Mouse (Mus musculus) forebrain, embryonic 16.5 days (tissue): ENCODE data around the gene Rnf224. TPM values are rescaled to one million over a fixed set of nuclear protein-coding genes. Genes with fewer than 3 reads are reported as not detected.

Experiments used
- ATAC-seq: fragments of 200-750 bp; cut with Nextera tagmentation; 2 replicates; pipeline ENCODE4 v1.8.0; 2017; ENCODE audit warnings: mild to moderate bottlenecking, moderate library complexity
- H3K27ac ChIP-seq: fragments of 300-500 bp; sonication (generic); 2 replicates; pipeline ENCODE4 v1.5.1; 2014; ENCODE audit warnings: low read length, control low read depth
- H3K27me3 ChIP-seq: fragments of 300-500 bp; sonication (generic); replicated peaks from 2 replicates; pipeline ENCODE4 v1.6.1; 2014; ENCODE audit warnings: low read length; ENCODE audit not compliant: control insufficient read depth, insufficient read depth
- H3K36me3 ChIP-seq: fragments of 300-500 bp; sonication (generic); 2 replicates; pipeline ENCODE4 v1.6.1; 2014; ENCODE audit not compliant: control insufficient read depth, insufficient read depth
- H3K4me1 ChIP-seq: fragments of 300-500 bp; sonication (generic); replicated peaks from 2 replicates; pipeline ENCODE4 v1.6.1; 2014; ENCODE audit warnings: low read length; ENCODE audit not compliant: control insufficient read depth, insufficient read depth
- H3K4me2 ChIP-seq: fragments of 300-500 bp; sonication (generic); 2 replicates; pipeline ENCODE4 v1.6.1; 2014; ENCODE audit warnings: mild to moderate bottlenecking, low read length, control low read depth
- H3K4me3 ChIP-seq: fragments of 300-500 bp; sonication (generic); replicated peaks from 2 replicates; pipeline ENCODE4 v1.5.1; 2014; ENCODE audit warnings: mild to moderate bottlenecking, low read length, control low read depth
- H3K9ac ChIP-seq: fragments of 300-500 bp; sonication (generic); replicated peaks from 2 replicates; pipeline ENCODE4 v1.6.1; 2014; ENCODE audit warnings: low read depth, low read length, control low read depth
- H3K9me3 ChIP-seq: fragments of 300-500 bp; sonication (generic); 2 replicates; pipeline ENCODE4 v1.6.1; 2016; ENCODE audit warnings: low read length; ENCODE audit not compliant: control insufficient read depth
- WGBS: fragments of 180-500 bp; shearing (Covaris S2); extraction: QIAGEN DNeasy Blood & Tissue Kit; methylation state at CpG from one replicate; pipeline ENCODE4 v1.1.7; 2014; 5-methylcytosine and 5-hydroxymethylcytosine counted together
- polyA plus RNA-seq: library from polyadenylated mRNA; unstranded; fragments of >200 nt; fragmentation: Nextera tagmentation; extraction: Ambion mirVana; gene quantifications from 2 replicates; pipeline ENCODE4 v1.2.1, GENCODE M21; 2015

Rnf224 gene
- polyA plus RNA-seq, 1 experiment from 2014 or later, result not detected

GRCm38 (mm10) chr2:25266720-25267119 is 30.1 kb upstream of the Rnf224 start:
- ATAC-seq, result no peak
- Histone ChIP-seq H3K9ac (0 out of 2 replicates have a peak overlapping the region, but pooled peaks have one; percentile 38), H3K27me3 (no peaks in the 10 kb centered on the region; the same call in 1 of the 2 replicates), H3K4me3 (no peak overlapping the region), H3K36me3 (no peaks in the 10 kb centered on the region), H3K4me2 (peak overlapping the region; percentile 24), H3K9me3 (no peaks in the 10 kb centered on the region), H3K4me1 (peaks cover 63% of the 10 kb centered on the region), H3K27ac (no peak overlapping the region; the same call in 1 of the 2 replicates)
- WGBS, result 30% methylated on average over 2 of the region's 2 CpGs

- H3K9ac ChIP-seq, result peak overlapping the region; percentile 38
- peak overlapping the region; percentile 24 for H3K4me2 ChIP-seq
- H3K9me3 ChIP-seq, result no peaks in the 10 kb centered on the region
- ATAC-seq, result no peak
- H3K4me1 ChIP-seq, result peaks cover 56% of the 10 kb centered on the region
- no peaks in the 10 kb centered on the region; the same call in 1 of the 2 replicates for H3K27me3 ChIP-seq
- H3K36me3 ChIP-seq, result no peaks in the 10 kb centered on the region
- WGBS, result 65% methylated on average over 6 of the region's 6 CpGs
- H3K27ac ChIP-seq, result no peak overlapping the region
- H3K4me3 ChIP-seq, result no peak overlapping the region
Measured at GRCm38 (mm10) chr2:25265897-25266656, 29.5 kb upstream of the Rnf224 start.

GRCm38 (mm10) chr2:25264851-25265250 is 28.3 kb upstream of the Rnf224 start:
- no peak for ATAC-seq
- Histone ChIP-seq H3K4me3 (no peak overlapping the region), H3K4me2 (peak overlapping the region; percentile 12), H3K9ac (0 out of 2 replicates have a peak overlapping the region, but pooled peaks have one; percentile 0), H3K27me3 (no peaks in the 10 kb centered on the region; the same call in 1 of the 2 replicates), H3K27ac (no peak overlapping the region), H3K36me3 (no peaks in the 10 kb centered on the region), H3K4me1 (peaks cover 50% of the 10 kb centered on the region), H3K9me3 (no peaks in the 10 kb centered on the region)
- 80% methylated on average over 3 of the region's 3 CpGs for WGBS

DNA sequence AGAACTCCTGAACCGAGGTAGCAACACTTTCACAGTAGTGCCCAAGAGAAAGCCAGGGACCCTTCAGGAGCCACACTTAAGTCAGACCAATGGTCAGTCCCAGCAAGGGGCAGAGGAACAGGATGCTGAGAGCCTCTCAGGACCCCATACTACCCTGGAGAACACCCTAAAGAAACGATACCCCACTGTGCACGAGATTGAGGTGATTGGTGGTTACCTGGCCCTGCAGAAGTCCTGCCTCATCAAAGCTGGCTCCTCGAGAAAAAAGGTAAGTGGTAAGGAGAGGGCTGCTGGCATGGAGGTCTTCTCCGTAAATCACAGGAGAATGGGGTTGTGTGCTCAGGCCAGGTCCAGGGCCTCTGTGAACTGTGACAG is 27.7 kb upstream of the Rnf224 start:
- no peak overlapping the region for H3K9ac ChIP-seq
- ATAC-seq, result no peak
- WGBS, result 77% methylated on average over 5 of the region's 5 CpGs
- H3K4me3 ChIP-seq, result 0 out of 2 replicates have a peak overlapping the region, but pooled peaks have one; percentile 1
- peaks cover 50% of the 10 kb centered on the region for H3K4me1 ChIP-seq
- H3K9me3 ChIP-seq, result no peaks in the 10 kb centered on the region
- no peak overlapping the region for H3K27ac ChIP-seq
- H3K27me3 ChIP-seq, result no peaks in the 10 kb centered on the region; the same call in 1 of the 2 replicates
- H3K36me3 ChIP-seq, result no peaks in the 10 kb centered on the region
- H3K4me2 ChIP-seq, result peak overlapping the region; percentile 99

DNA sequence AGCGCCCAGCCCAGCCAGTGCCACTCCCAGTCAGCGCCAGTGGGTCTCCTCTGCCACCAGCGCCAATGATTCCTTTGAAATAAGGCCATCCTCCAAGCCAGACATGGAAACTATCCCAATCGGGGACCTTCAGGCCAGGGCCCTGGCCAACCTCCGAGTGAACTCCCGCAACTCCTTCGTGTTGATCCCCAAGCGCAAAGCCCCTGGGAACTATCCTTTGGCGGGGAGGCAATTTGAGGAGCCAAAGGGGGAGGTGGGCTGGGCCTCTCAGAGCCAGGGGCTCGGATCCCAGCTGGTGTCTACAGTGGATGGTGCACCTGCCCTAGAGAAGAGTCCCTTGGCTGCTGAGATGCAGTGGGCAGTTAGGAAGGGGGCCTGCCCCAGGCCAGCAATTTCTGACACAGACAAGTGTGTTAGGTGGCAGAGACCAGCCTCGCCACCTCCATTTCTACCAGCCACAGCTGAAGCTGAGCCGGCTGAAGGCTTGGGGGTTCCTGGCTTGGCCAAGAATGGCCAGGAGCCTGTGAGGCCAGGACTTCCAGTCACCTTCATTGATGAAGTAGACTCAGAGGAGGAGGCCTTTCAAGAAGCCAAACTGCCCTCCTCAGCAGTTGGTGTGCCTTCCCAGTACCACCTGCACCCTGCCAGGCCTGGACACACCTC is 27.2 kb upstream of the Rnf224 start:
- Histone ChIP-seq H3K27ac (no peak overlapping the region), H3K4me3 (peak overlapping the region; percentile 67), H3K27me3 (no peaks in the 10 kb centered on the region; the same call in 1 of the 2 replicates), H3K36me3 (no peaks in the 10 kb centered on the region), H3K9me3 (no peaks in the 10 kb centered on the region), H3K9ac (peak overlapping the region; percentile 74), H3K4me1 (peaks cover 50% of the 10 kb centered on the region), H3K4me2 (peak overlapping the region; percentile 99)
- ATAC-seq, result no peak
- WGBS, result 18% methylated on average over 12 of the region's 12 CpGs

DNA sequence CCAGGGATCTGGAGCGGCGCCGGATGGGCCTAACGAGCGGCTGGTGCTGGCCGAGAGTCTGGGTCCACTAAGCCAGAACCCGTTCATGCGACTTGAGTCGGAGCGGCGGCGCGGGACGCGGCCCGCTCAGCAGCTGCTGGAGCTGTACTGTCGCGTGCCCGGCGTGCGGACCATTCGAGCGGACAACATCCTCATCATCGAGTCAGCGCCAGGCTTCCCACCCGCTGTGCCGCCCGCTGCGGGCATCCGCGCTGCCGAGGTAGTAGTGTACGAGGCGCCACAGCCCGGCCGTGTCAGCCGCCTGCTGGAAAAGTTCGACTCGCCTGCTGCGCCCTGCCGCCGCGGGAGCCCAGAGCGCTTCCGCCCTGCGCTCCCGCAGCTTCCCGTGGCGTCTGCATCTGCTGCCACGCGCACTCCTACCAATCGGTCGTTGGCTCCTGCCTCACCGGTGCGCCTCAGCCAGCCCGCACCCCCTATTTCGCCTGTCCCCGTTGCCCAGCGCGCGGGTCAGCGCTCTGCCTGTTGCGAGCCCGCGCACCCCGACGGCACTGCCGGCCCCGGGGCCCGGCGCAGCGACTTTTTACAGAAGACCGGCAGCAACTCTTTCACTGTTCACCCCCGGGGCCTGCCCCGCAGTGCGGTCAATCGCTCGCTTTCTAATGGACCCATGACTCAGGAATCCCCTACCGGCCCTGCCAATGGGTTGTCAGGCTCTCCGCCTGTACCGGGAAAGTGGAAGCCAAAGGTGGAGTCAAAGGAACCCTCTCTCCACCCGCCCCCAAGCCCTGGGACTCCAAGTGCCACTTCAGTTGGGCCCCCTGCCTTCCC is 26.4 kb upstream of the Rnf224 start:
- peak overlapping the region; percentile 48 for H3K27ac ChIP-seq
- ATAC-seq, result peak; percentile 32
- H3K4me3 ChIP-seq, result peak overlapping the region; percentile 67
- peak overlapping the region; percentile 99 for H3K4me2 ChIP-seq
- no peaks in the 10 kb centered on the region for H3K36me3 ChIP-seq
- peaks cover 50% of the 10 kb centered on the region for H3K4me1 ChIP-seq
- under 1% methylated on average over 79 of the region's 82 CpGs for WGBS
- no peaks in the 10 kb centered on the region; the same call in 1 of the 2 replicates for H3K27me3 ChIP-seq
- peak overlapping the region; percentile 74 for H3K9ac ChIP-seq
- H3K9me3 ChIP-seq, result no peaks in the 10 kb centered on the region

DNA sequence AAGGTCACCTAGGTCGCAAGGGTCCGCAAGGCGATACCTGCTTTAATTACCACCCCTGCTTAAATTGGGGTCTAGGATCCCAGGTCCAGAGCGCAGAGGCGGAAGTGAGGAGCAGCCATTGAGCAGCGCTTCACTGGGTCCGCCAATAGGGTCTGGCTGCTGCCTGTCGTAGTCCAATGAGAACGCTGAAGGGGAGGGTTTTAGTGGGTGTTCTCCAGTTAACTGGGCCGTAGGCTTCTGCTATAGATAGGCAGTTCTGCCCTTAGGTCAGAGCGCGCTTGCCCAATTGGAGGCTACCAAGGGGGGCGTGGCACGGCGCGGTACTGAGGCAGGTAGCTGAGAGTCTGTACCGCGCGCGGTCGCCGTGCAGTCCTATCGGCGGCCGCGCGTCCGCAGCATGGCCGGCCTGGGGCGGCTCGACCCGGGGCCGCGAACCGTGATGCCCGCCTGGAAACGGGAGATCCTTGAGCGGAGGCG is 25.7 kb upstream of the Rnf224 start, which contains the start of gene Tprn:
Gene Tprn (plus strand): TSS at position 328 of the 477 bp plus-strand sequence.
- Histone ChIP-seq H3K4me3 (peak within 1 kb of the TSS; percentile 67), H3K36me3 (no peaks in the 10 kb centered on the region), H3K9ac (peak within 1 kb of the TSS; percentile 74), H3K27me3 (no peaks in the 10 kb centered on the region; the same call in 1 of the 2 replicates), H3K27ac (peak within 1 kb of the TSS; percentile 70), H3K4me1 (peaks cover 47% of the 10 kb centered on the region), H3K9me3 (no peaks in the 10 kb centered on the region), H3K4me2 (peak within 1 kb of the TSS; percentile 99)
- WGBS, result under 1% methylated on average over 39 of the region's 39 CpGs
- peak; percentile 99 for ATAC-seq

- ATAC-seq, result 0 out of 2 replicates have a peak, but pooled peaks have one; percentile 1
- WGBS, result 48% methylated on average over 12 of the region's 12 CpGs
- Histone ChIP-seq H3K4me3 (peak overlapping the region; percentile 67), H3K27ac (peak overlapping the region; percentile 70), H3K36me3 (no peaks in the 10 kb centered on the region), H3K27me3 (no peaks in the 10 kb centered on the region; the same call in 1 of the 2 replicates), H3K4me2 (peak overlapping the region; percentile 99), H3K9me3 (no peaks in the 10 kb centered on the region), H3K4me1 (peaks cover 46% of the 10 kb centered on the region), H3K9ac (peak overlapping the region; percentile 62)
Measured at GRCm38 (mm10) chr2:25261870-25262269, 25.3 kb upstream of the Rnf224 start.
